Mouse (Mus musculus) gastrocnemius, postnatal 10 days (tissue): ENCODE measurements around the gene Il10. TPM values are rescaled to one million over a fixed set of nuclear protein-coding genes. Genes with fewer than 3 reads are reported as not detected.
"Not testable (repeated sequence)": the region's sequence is repeated elsewhere in the genome, so short reads cannot be mapped to it uniquely, and the experiment has no call there.

ENCODE experiments used
- DNase-seq: peaks from one replicate; pipeline ENCODE4 v3.0.0; 2021; ENCODE audit warnings: mixed read lengths
- total RNA-seq, 2 experiments: library from RNA; stranded (reverse); gene quantifications; 2 replicates each; pipeline ENCODE4 v1.2.3; 2021

The Il10 gene
- total RNA-seq, 2 experiments from 2014 or later: not detected

- DNase-seq: no peak
Observed at GRCm38 (mm10) chr1:131020425-131021310, 1.0 kb downstream of the Il10 start.

- DNase-seq: no peak
Observed at GRCm38 (mm10) chr1:131021438-131021837, 1.8 kb downstream of the Il10 start.

GRCm38 (mm10) chr1:131021900-131022590, 2.4 kb downstream of the Il10 start:
- DNase-seq: no peak

GRCm38 (mm10) chr1:131022591-131023249, 3.1 kb downstream of the Il10 start:
- no peak for DNase-seq

- DNase-seq: not testable (repeated sequence)
Observed at GRCm38 (mm10) chr1:131023250-131023858, 3.7 kb downstream of the Il10 start.

GRCm38 (mm10) chr1:131024900-131025842, 5.5 kb downstream of the Il10 start:
- no peak for DNase-seq

GRCm38 (mm10) chr1:131025843-131026190, 6.2 kb downstream of the Il10 start:
- no peak for DNase-seq

GRCm38 (mm10) chr1:131029215-131029614, 9.6 kb downstream of the Il10 start:
- DNase-seq: no peak

- no peak for DNase-seq
Observed at GRCm38 (mm10) chr1:131030261-131030660, 10.6 kb downstream of the Il10 start.

- no peak for DNase-seq
Observed at GRCm38 (mm10) chr1:131031267-131031666, 11.6 kb downstream of the Il10 start.

GRCm38 (mm10) chr1:131038001-131038400, 18.4 kb downstream of the Il10 start:
- no peak for DNase-seq

- DNase-seq: no peak
Observed at GRCm38 (mm10) chr1:131038415-131039017, 18.9 kb downstream of the Il10 start.

- DNase-seq: no peak
Observed at GRCm38 (mm10) chr1:131039479-131039878, 19.8 kb downstream of the Il10 start.

- DNase-seq: no peak
Observed at GRCm38 (mm10) chr1:131042263-131042662, 22.6 kb downstream of the Il10 start.

GRCm38 (mm10) chr1:131042721-131043120, 23.1 kb downstream of the Il10 start:
- DNase-seq: no peak

GRCm38 (mm10) chr1:131043636-131044035, 24.0 kb downstream of the Il10 start:
- DNase-seq: no peak

GRCm38 (mm10) chr1:131045723-131046355, 26.2 kb downstream of the Il10 start:
- DNase-seq: no peak

- DNase-seq: no peak
Observed at GRCm38 (mm10) chr1:131046607-131047006, 27.0 kb downstream of the Il10 start.

- DNase-seq: no peak
Observed at GRCm38 (mm10) chr1:131048121-131048863, 28.6 kb downstream of the Il10 start.

- no peak for DNase-seq
Observed at GRCm38 (mm10) chr1:131048946-131049345, 29.3 kb downstream of the Il10 start.
